ENCODE assay signal across 8 mouse cellular contexts in the genomic region with DNA sequence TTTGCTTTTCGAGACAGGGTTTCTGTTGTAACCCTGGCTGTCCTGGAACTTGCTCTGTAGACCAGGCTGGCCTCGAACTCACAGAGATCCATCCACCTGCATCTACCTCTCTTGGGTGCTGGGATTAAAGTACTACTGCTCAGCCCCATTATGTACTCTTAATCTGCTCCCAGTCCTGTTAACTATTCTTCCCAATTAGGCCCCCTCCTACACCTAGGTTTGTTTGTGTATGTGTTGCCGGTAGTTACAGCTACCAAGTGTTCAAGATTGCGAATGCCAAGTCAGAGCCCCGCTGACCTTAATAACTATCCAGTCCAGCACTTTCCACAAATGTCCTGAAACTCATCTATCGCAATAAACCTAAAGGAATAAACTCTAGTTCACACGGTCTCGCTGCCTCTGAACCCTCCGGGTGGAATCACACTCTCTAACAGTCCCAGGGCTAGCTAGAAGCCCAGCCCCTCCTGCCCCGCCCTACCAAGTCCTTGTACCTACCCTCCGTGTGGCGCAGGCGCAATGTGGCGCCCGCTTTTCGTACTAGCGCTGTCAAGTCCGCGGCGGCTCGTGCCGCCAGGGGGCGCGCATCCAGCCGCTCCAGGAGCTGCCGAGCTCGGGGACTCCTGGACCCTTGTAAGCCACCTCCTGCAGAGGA. TPM values are rescaled to one million over a fixed set of nuclear protein-coding genes. Genes with fewer than 3 reads are reported as not detected.
DNase-seq lines count a peak whose midpoint lies in the region; ATAC-seq and TF ChIP-seq lines count a peak whose summit lies in the region.

No protein-coding gene starts in this region.

- no peaks in the 10 kb centered on the region for H3K4me1 ChIP-seq in heart, embryonic 11.5 days (ENCODE audit: control insufficient read depth, insufficient read depth, low read length)
- H3K4me1 ChIP-seq in kidney, embryonic 15.5 days: peaks cover 5% of the 10 kb centered on the region; the same call in 1 of the 2 replicates

- peak; percentile 76 for TF ChIP-seq CTCF in C2C12 (IDR thresholded peaks at IDR 0.05; ENCODE audit: control insufficient read depth, insufficient read depth, insufficient read length)

- H3K36me3 ChIP-seq in C2C12 (ENCODE audit: control insufficient read depth, insufficient read depth): no peaks in the 10 kb centered on the region
- H3K36me3 ChIP-seq in heart, embryonic 11.5 days (ENCODE audit: control insufficient read depth, insufficient read depth, low read length): no peaks in the 10 kb centered on the region
- H3K36me3 ChIP-seq in kidney, embryonic 15.5 days: no peaks in the 10 kb centered on the region

- peak overlapping the region; percentile 58 for H3K4me2 ChIP-seq in heart, embryonic 11.5 days
- H3K4me2 ChIP-seq in kidney, embryonic 15.5 days: peak overlapping the region; percentile 59

- no peaks in the 10 kb centered on the region for H3K27me3 ChIP-seq in C2C12 (ENCODE audit: control insufficient read depth, insufficient read depth, insufficient read length)
- no peaks in the 10 kb centered on the region for H3K27me3 ChIP-seq in heart, embryonic 11.5 days (ENCODE audit: control insufficient read depth, insufficient read depth, low read length)
- no peaks in the 10 kb centered on the region for H3K27me3 ChIP-seq in kidney, embryonic 15.5 days

- peak overlapping the region; percentile 40; the same call in 1 of the 2 replicates for H3K9ac ChIP-seq in heart, embryonic 11.5 days (ENCODE audit: low read depth, low read length)
- no peak overlapping the region for H3K9ac ChIP-seq in kidney, embryonic 15.5 days

- peak overlapping the region; percentile 12 for H3ac ChIP-seq in C2C12 (ENCODE audit: control insufficient read depth, insufficient read length, low read depth)

- no peak overlapping the region for H3K27ac ChIP-seq in heart, embryonic 11.5 days (ENCODE audit: low read depth, low read length)
- no peak overlapping the region for H3K27ac ChIP-seq in kidney, embryonic 15.5 days

- WGBS in heart, embryonic 11.5 days (ENCODE audit: insufficient replicate concordance): 16% methylated on average over 27 of the region's 27 CpGs
- 14% methylated on average over 27 of the region's 27 CpGs for WGBS in kidney, embryonic 15.5 days

- H3K4me3 ChIP-seq in C2C12 (ENCODE audit: insufficient read depth, poor library complexity, severe bottlenecking): no peak overlapping the region
- peak overlapping the region; percentile 32 for H3K4me3 ChIP-seq in heart, embryonic 11.5 days (ENCODE audit: low read depth, low read length)
- H3K4me3 ChIP-seq in kidney, embryonic 15.5 days (replicated peaks): peak overlapping the region; percentile 36

- DNase-seq in brain, adult 2 months (ENCODE audit: low read depth, low spot score): peak; percentile 94
- DNase-seq in liver: peak; percentile 91
- peak; percentile 48 to 73 for DNase-seq in monocyte, adult 2 months (ENCODE audit: low read depth in 1 of 2, low spot score in 2 of 2)
- peak; percentile 75 to 83 for DNase-seq in spleen, postnatal 14 days (ENCODE audit: low spot score in 2 of 2)

- ATAC-seq in erythroblast, adult 5-6 weeks (replicated peaks; ENCODE audit: low FRiP score, poor library complexity, severe bottlenecking): peak; percentile 99
- ATAC-seq in heart, embryonic 11.5 days (replicated peaks; ENCODE audit: insufficient number of reproducible peaks, low FRiP score, low TSS enrichment): peak; percentile 89
- ATAC-seq in kidney, embryonic 15.5 days (replicated peaks; ENCODE audit: low FRiP score): peak; percentile 95

- H3K79me2 ChIP-seq in C2C12 (ENCODE audit: control insufficient read depth, insufficient read depth): no peaks in the 10 kb centered on the region

- H3K9me3 ChIP-seq in heart, embryonic 11.5 days (replicated peaks; ENCODE audit: control insufficient read depth, low read length): no peaks in the 10 kb centered on the region
- H3K9me3 ChIP-seq in kidney, embryonic 15.5 days (replicated peaks): no peaks in the 10 kb centered on the region

- H3K79me3 ChIP-seq in C2C12 (ENCODE audit: low read depth): no peaks in the 10 kb centered on the region

TF ChIP-seq in C2C12, 6 proteins besides CTCF, POLR2A, EP300 and RAD21:
- TF ChIP-seq MAX (IDR thresholded peaks at IDR 0.05) (no peak), MYOG (IDR thresholded peaks at IDR 0.05; ENCODE audit: control insufficient read depth, extremely low read depth, insufficient read length) (no peak), FOSL1 (IDR thresholded peaks at IDR 0.05; ENCODE audit: insufficient read depth, low read length, poor library complexity, severe bottlenecking) (no peak), MYOD1 (IDR thresholded peaks at IDR 0.05; ENCODE audit: control insufficient read depth, insufficient read length, low read depth) (no peak), USF1 (IDR thresholded peaks at IDR 0.05; ENCODE audit: low read depth) (no peak), CEBPB (IDR thresholded peaks at IDR 0.05; ENCODE audit: low read depth) (no peak)

RNA-seq across cellular contexts. Expression of a gene that starts 1.5 kb away (rescaled TPM):
- 0.08 TPM for polyA plus RNA-seq in C2C12 (2012; fragmentation: generic; extraction: Trizol)
- total RNA-seq in erythroblast, adult 5-6 weeks (2015; ENCODE audit: low replicate concordance): not detected in 2 replicates
- 0.09 TPM in 1 of 2 replicates, not detected in the other for total RNA-seq in erythroblast, adult 5-6 weeks (2017; ENCODE audit: low replicate concordance)
- polyA plus RNA-seq in heart, embryonic 11.5 days (2014; fragmentation: Nextera tagmentation; extraction: Ambion mirVana): not detected in 2 replicates
- polyA plus RNA-seq in kidney, embryonic 15.5 days (2015; fragmentation: Nextera tagmentation; extraction: Ambion mirVana): 0.58 and 0.68 TPM in 2 replicates

RNA-seq across cellular contexts. Expression of a gene that starts 8.3 kb away (rescaled TPM):
- polyA plus RNA-seq in C2C12 (2012; fragmentation: generic; extraction: Trizol): 549 TPM
- total RNA-seq in erythroblast, adult 5-6 weeks (2015; ENCODE audit: low replicate concordance): 137 and 180 TPM in 2 replicates
- 26.9 and 37.0 TPM in 2 replicates for total RNA-seq in erythroblast, adult 5-6 weeks (2017; ENCODE audit: low replicate concordance)
- polyA plus RNA-seq in heart, embryonic 11.5 days (2014; fragmentation: Nextera tagmentation; extraction: Ambion mirVana): 171 and 181 TPM in 2 replicates
- 156 and 168 TPM in 2 replicates for polyA plus RNA-seq in kidney, embryonic 15.5 days (2015; fragmentation: Nextera tagmentation; extraction: Ambion mirVana)

RNA-seq across cellular contexts. Expression of a gene that starts 17.4 kb away (rescaled TPM):
- polyA plus RNA-seq in C2C12 (2012; fragmentation: generic; extraction: Trizol): 15.7 TPM
- 7.9 and 13.4 TPM in 2 replicates for total RNA-seq in erythroblast, adult 5-6 weeks (2015; ENCODE audit: low replicate concordance)
- 9.0 and 11.3 TPM in 2 replicates for total RNA-seq in erythroblast, adult 5-6 weeks (2017; ENCODE audit: low replicate concordance)
- 31.2 and 35.7 TPM in 2 replicates for polyA plus RNA-seq in heart, embryonic 11.5 days (2014; fragmentation: Nextera tagmentation; extraction: Ambion mirVana)
- 40.3 and 42.5 TPM in 2 replicates for polyA plus RNA-seq in kidney, embryonic 15.5 days (2015; fragmentation: Nextera tagmentation; extraction: Ambion mirVana)

RNA-seq across cellular contexts. Expression of a gene that starts 22.5 kb away (rescaled TPM):
- 3.0 TPM for polyA plus RNA-seq in C2C12 (2012; fragmentation: generic; extraction: Trizol)
- total RNA-seq in erythroblast, adult 5-6 weeks (2015; ENCODE audit: low replicate concordance): 2.5 and 5.0 TPM in 2 replicates
- 1.0 and 2.1 TPM in 2 replicates for total RNA-seq in erythroblast, adult 5-6 weeks (2017; ENCODE audit: low replicate concordance)
- polyA plus RNA-seq in heart, embryonic 11.5 days (2014; fragmentation: Nextera tagmentation; extraction: Ambion mirVana): 4.4 and 5.2 TPM in 2 replicates
- 10.9 and 13.2 TPM in 2 replicates for polyA plus RNA-seq in kidney, embryonic 15.5 days (2015; fragmentation: Nextera tagmentation; extraction: Ambion mirVana)

RNA-seq across cellular contexts. Expression of a gene that starts 34.6 kb away (rescaled TPM):
- polyA plus RNA-seq in C2C12 (2012; fragmentation: generic; extraction: Trizol): 18.4 TPM
- total RNA-seq in erythroblast, adult 5-6 weeks (2015; ENCODE audit: low replicate concordance): 139 and 161 TPM in 2 replicates
- total RNA-seq in erythroblast, adult 5-6 weeks (2017; ENCODE audit: low replicate concordance): 102 and 111 TPM in 2 replicates
- polyA plus RNA-seq in heart, embryonic 11.5 days (2014; fragmentation: Nextera tagmentation; extraction: Ambion mirVana): 16.0 and 16.2 TPM in 2 replicates
- 35.4 and 38.6 TPM in 2 replicates for polyA plus RNA-seq in kidney, embryonic 15.5 days (2015; fragmentation: Nextera tagmentation; extraction: Ambion mirVana)
